Mouse (Mus musculus) bone marrow macrophage, adult 2 months (primary cell): Measurements from ENCODE around the gene Nphp1. TPM values are rescaled to one million over a fixed set of nuclear protein-coding genes. Genes with fewer than 3 reads are reported as not detected.

Experiments used
- H3K27ac ChIP-seq: 2 replicates; pipeline ENCODE4 v1.5.1; 2012; ENCODE audit warnings: low read depth, low read length; ENCODE audit not compliant: insufficient read depth
- H3K4me1 ChIP-seq: 2 replicates; pipeline ENCODE4 v1.6.1; 2012; ENCODE audit warnings: low read length; ENCODE audit not compliant: control insufficient read depth, insufficient read depth
- H3K4me3 ChIP-seq: 2 replicates; pipeline ENCODE4 v1.5.1; 2012; ENCODE audit warnings: mild to moderate bottlenecking, low read length, moderate library complexity; ENCODE audit not compliant: insufficient read depth
- CTCF ChIP-seq: IDR thresholded peaks from 2 replicates; pipeline ENCODE4 v1.5.1; 2012; ENCODE audit warnings: low read depth, mild to moderate bottlenecking, low read length, moderate library complexity
- POLR2A ChIP-seq: IDR thresholded peaks from 2 replicates; pipeline ENCODE4 v1.6.1; 2012; ENCODE audit warnings: mild to moderate bottlenecking, low read depth, low read length, borderline replicate concordance
- polyA plus RNA-seq: library from polyadenylated mRNA; stranded (reverse); fragments of >200 nt; gene quantifications from 2 replicates; pipeline ENCODE4 v1.2.4, GENCODE M21; 2012; ENCODE audit not compliant: missing spikeins, insufficient read depth, insufficient read length

Gene Nphp1
- polyA plus RNA-seq, 1 experiment = 8.4 TPM

DNA sequence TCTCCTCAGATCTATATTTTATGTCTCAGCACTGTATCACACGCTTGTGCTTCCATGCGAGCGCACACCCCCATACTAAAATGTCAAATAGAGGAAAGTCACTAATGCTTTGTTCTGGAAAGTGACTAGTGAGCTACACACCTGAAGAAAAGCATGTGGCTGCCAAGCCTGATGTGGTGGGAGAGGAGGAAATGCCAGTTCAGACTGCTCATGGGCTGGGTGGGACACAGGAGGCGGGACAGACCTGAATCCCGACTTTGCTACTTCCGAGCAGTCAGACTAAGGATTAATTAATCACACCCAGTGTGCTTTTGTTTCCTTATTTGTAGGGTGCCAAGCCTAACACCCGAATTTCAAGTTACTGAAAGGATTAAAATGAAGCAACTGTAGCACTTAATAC, 40.4 kb downstream of the Nphp1 start:
- TF ChIP-seq CTCF (no peak), POLR2A (no peak)
- Histone ChIP-seq H3K4me3 (no peak overlapping the region), H3K27ac (no peak overlapping the region), H3K4me1 (peaks cover 8% of the 10 kb centered on the region)

- peaks cover 11% of the 10 kb centered on the region for H3K4me1 ChIP-seq
- no peak overlapping the region for H3K27ac ChIP-seq
- TF ChIP-seq POLR2A = no peak
- no peak for TF ChIP-seq CTCF
- no peak overlapping the region for H3K4me3 ChIP-seq
Measured at GRCm38 (mm10) chr2:127742637-127743036, 46.1 kb downstream of the Nphp1 start.

GRCm38 (mm10) chr2:127740756-127741519, 47.8 kb downstream of the Nphp1 start:
- Histone ChIP-seq H3K27ac (no peak overlapping the region), H3K4me3 (no peak overlapping the region), H3K4me1 (peaks cover 11% of the 10 kb centered on the region)
- TF ChIP-seq CTCF = no peak
- TF ChIP-seq POLR2A = no peak

DNA sequence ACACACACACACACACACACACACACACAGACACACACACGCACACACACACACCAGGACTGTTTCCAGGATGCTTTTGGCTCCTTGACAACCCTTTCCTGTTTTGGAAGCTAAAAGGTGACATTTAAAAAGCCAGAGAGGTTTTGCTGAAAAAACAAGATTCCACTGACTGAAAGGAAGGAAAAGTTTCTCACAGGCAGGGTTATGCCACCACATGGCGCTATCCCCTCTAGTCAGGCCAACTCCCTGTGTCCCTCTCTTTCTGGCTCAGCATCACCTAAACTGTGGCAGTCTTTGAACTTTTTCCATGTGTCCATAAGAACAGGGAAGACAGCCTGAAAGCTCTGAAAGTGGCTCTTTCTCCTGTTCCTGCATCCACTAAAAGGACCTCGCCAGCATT, 50.8 kb downstream of the Nphp1 start:
- no peak overlapping the region for H3K27ac ChIP-seq
- no peak overlapping the region for H3K4me3 ChIP-seq
- peaks cover 11% of the 10 kb centered on the region for H3K4me1 ChIP-seq
- TF ChIP-seq CTCF = no peak
- no peak for TF ChIP-seq POLR2A

DNA sequence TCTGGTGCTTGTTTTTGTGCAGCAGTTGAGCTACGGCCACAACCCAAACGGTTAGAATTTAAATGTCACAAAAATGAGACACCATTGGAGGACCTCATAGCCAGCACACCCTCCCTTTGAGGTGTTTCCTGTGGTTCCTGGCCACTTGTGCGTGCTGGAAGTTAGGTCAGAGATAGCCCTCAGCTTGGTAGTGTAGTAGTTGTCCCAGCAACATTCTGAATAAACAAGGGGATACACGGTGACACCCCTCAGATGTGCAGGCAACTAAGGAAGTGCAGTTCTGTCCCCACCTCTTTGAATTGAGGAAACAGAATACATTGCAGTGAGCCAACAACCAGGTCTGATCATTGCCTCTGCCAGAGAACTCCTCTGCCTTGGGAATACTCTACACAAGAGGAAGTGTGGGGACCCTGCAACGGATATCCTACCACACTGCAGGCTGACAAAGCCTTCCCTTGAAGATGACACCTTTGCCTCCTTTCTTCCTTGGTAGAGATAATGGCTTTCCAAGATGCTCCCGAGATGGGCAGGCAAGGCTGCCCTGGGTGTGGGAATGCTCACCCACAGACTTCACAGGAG, 52.0 kb downstream of the Nphp1 start:
- H3K4me3 ChIP-seq = no peak overlapping the region
- no peak overlapping the region for H3K27ac ChIP-seq
- TF ChIP-seq CTCF = no peak
- no peak for TF ChIP-seq POLR2A
- peaks cover 10% of the 10 kb centered on the region for H3K4me1 ChIP-seq

DNA sequence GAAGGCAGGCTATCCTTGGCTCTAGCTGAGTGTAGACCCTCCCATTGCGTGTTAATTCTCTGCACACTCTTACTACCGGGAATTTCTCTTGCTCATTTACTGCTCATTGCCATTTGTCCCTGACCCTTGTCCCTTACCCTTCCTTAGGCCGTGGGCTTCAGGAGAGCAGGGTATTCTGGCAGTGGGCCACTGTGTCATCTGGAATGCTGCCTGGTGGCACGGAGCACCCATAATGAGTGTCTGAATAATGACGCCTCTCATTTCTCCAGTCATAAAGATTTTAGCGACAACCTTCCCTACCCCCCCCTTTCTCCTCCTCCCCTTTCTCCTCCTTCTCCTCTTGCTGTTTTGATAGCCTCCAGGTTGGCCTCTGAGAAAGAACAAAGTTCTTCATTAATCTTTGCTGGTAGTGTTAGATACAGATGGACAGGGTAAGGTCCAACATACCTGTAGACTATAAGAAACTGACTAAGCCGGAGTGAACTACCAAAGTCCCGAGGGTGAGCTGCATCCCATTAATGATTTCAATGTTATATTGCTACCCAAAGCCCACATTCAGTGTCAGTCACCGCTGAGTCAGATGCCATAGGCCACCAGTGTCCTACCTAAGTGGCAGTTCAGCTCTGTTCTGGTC, 53.1 kb downstream of the Nphp1 start:
- TF ChIP-seq POLR2A (no peak), CTCF (no peak)
- H3K4me3 ChIP-seq = no peak overlapping the region
- H3K4me1 ChIP-seq = peaks cover under 1% of the 10 kb centered on the region; the same call in 1 of the 2 replicates
- H3K27ac ChIP-seq = no peak overlapping the region

- no peak overlapping the region for H3K4me3 ChIP-seq
- H3K27ac ChIP-seq = no peak overlapping the region
- no peaks in the 10 kb centered on the region for H3K4me1 ChIP-seq
- TF ChIP-seq POLR2A = no peak
- no peak for TF ChIP-seq CTCF
Measured at GRCm38 (mm10) chr2:127734889-127735288, 53.8 kb downstream of the Nphp1 start.

DNA sequence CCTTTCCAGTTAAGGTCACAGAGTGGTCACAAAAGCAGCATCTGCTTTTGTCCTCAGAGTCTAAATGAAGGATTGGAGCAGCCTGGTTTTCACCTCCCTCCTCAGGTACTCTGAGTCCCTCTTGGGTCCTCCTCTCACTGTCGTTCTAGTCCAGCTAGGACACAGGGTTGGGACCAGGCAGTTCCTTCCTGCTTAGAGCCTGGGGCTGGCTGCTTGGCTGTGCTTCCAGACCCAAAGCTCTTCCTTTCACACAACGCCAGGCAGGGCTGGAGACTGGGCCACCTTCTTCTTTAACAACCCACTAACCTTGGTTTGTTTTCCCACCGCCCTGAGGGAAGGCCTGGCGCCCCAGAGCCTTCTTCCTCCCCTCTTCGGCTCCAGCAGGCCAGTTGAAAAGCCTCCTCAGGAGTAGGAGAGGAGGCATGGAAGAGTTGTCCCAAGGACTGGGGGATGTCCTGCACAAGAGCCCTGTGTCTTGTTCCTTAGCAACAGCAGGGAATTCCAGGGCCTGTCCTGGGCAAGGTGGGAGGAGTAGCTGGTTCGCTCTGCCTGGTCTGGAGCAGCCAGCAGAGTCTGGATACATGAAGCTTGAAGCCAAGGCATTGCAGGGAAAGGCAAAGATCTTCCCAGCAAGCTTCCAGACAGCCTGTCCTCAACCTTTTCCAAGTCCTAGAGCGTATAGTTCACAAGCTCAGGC, 58.2 kb downstream of the Nphp1 start:
- no peaks in the 10 kb centered on the region for H3K4me1 ChIP-seq
- TF ChIP-seq POLR2A = no peak
- TF ChIP-seq CTCF = no peak
- no peak overlapping the region for H3K27ac ChIP-seq
- no peak overlapping the region for H3K4me3 ChIP-seq

GRCm38 (mm10) chr2:127729671-127730070, 59.0 kb downstream of the Nphp1 start, which contains the start of gene Mall:
Gene Mall, minus strand, starts transcription at chr2:127729932.
- H3K4me1 ChIP-seq = no peaks in the 10 kb centered on the region
- H3K27ac ChIP-seq = no peak within 1 kb of the TSS
- 0 out of 2 replicates have a peak within 1 kb of the TSS, but pooled peaks have one; percentile 4 for H3K4me3 ChIP-seq
- no peak for TF ChIP-seq POLR2A
- no peak for TF ChIP-seq CTCF
